Mouse (Mus musculus) CH12.LX (cell line): ENCODE results near the gene Lysmd3. TPM values are rescaled to one million over a fixed set of nuclear protein-coding genes. Genes with fewer than 3 reads are reported as not detected.
A peak's percentile ranks its signal among the peaks of the same experiment; 100 is the strongest.

Experiments
- DNase-seq: peaks from one replicate; pipeline ENCODE4 v3.0.0-alpha.2; 2013; ENCODE audit errors: extremely low read depth
- H3K27ac ChIP-seq: 2 replicates; pipeline ENCODE4 v1.5.1; 2012; ENCODE audit warnings: low read depth, mild to moderate bottlenecking, control low read depth, moderate library complexity; ENCODE audit not compliant: insufficient read depth
- H3K27me3 ChIP-seq: replicated peaks from 2 replicates; pipeline ENCODE3; 2012; ENCODE audit warnings: inconsistent platforms
- H3K36me3 ChIP-seq, 2 experiments: replicated peaks in 1 of 2; 2 replicates each; pipeline versions ENCODE3 to v1.6.1; 2012; ENCODE audit warnings: inconsistent platforms in 1 of 2, low read length in 1 of 2, mild to moderate bottlenecking in 1 of 2, mixed read lengths in 1 of 2, moderate library complexity in 1 of 2; ENCODE audit not compliant: control insufficient read depth in 1 of 2, insufficient read depth in 1 of 2
- H3K4me1 ChIP-seq, 2 experiments: 2 replicates each; pipeline ENCODE4 v1.6.1; 2012; ENCODE audit warnings: inconsistent platforms in 1 of 2, moderate library complexity in 1 of 2; ENCODE audit not compliant: insufficient read depth in 2 of 2, control insufficient read depth in 1 of 2
- H3K4me2 ChIP-seq: 2 replicates; pipeline ENCODE4 v1.6.1; 2012; ENCODE audit warnings: low read depth, mild to moderate bottlenecking, control low read depth; ENCODE audit not compliant: poor library complexity, insufficient read depth, severe bottlenecking
- H3K4me3 ChIP-seq, 3 experiments: fragments of 150-350 bp in 1 of 3; sonication (generic) in 1 of 3; replicated peaks in 1 of 3; 2 replicates each; pipeline versions ENCODE3 to v1.5.1; 2011 to 2012; ENCODE audit warnings: low read depth in 2 of 3, low read length in 2 of 3, mild to moderate bottlenecking in 2 of 3, moderate library complexity in 2 of 3, control low read depth in 1 of 3, improper control_type of control experiment in 1 of 3, inconsistent platforms in 1 of 3, mixed read lengths in 1 of 3; ENCODE audit not compliant: poor library complexity in 1 of 3
- H3K79me2 ChIP-seq: replicated peaks from 2 replicates; pipeline ENCODE4 v1.6.1; 2012; ENCODE audit warnings: mild to moderate bottlenecking, moderate library complexity; ENCODE audit not compliant: control insufficient read depth, poor library complexity, insufficient read depth, severe bottlenecking; ENCODE audit errors: extremely low read depth
- H3K9ac ChIP-seq: 2 replicates; pipeline ENCODE4 v1.6.1; 2012; ENCODE audit warnings: low read depth, mild to moderate bottlenecking, control low read depth, moderate library complexity; ENCODE audit not compliant: insufficient read depth
- H3K9me3 ChIP-seq: replicated peaks from 2 replicates; pipeline ENCODE3; 2012; ENCODE audit warnings: low read length, inconsistent platforms, mixed read lengths
- CHD1 ChIP-seq: IDR thresholded peaks from 2 replicates; pipeline ENCODE4 v1.6.1; 2012; ENCODE audit warnings: low read depth, low read length, improper control_type of control experiment, inconsistent platforms
- CTCF ChIP-seq, 2 experiments: IDR thresholded peaks in 1 of 2; conservative IDR thresholded peaks in 1 of 2; 2 replicates each; pipeline ENCODE4 v1.5.1; 2011 to 2012; ENCODE audit warnings: low read depth in 2 of 2, low read length in 2 of 2, improper control_type of control experiment in 1 of 2, inconsistent platforms in 1 of 2, mild to moderate bottlenecking in 1 of 2, moderate library complexity in 1 of 2
- E2F4 ChIP-seq: IDR thresholded peaks from 2 replicates; pipeline ENCODE4 v1.6.1; 2011; ENCODE audit warnings: low read depth, low read length, improper control_type of control experiment; ENCODE audit not compliant: insufficient replicate concordance
- ELF1 ChIP-seq: IDR thresholded peaks from 2 replicates; pipeline ENCODE4 v1.6.1; 2014; ENCODE audit warnings: low read depth, mild to moderate bottlenecking, inconsistent platforms, low read length, improper control_type of control experiment
- GABPA ChIP-seq: IDR thresholded peaks from 2 replicates; pipeline ENCODE4 v1.6.1; 2012; ENCODE audit warnings: low read depth, low read length, improper control_type of control experiment, inconsistent platforms; ENCODE audit not compliant: insufficient replicate concordance
- IRF4 ChIP-seq: IDR thresholded peaks from 2 replicates; pipeline ENCODE4 v1.6.1; 2014; ENCODE audit warnings: low read depth, mild to moderate bottlenecking, inconsistent platforms, low read length, improper control_type of control experiment
- JUN ChIP-seq: IDR thresholded peaks from 2 replicates; pipeline ENCODE4 v1.6.1; 2011; ENCODE audit warnings: low read depth, mild to moderate bottlenecking, low read length, improper control_type of control experiment, moderate library complexity; ENCODE audit not compliant: insufficient read depth
- JUND ChIP-seq: conservative IDR thresholded peaks from 2 replicates; pipeline ENCODE4 v1.6.1; 2011; ENCODE audit warnings: low read depth, low read length, improper control_type of control experiment
- KAT2A ChIP-seq: IDR thresholded peaks from 2 replicates; pipeline ENCODE4 v1.6.1; 2012; ENCODE audit warnings: low read length, improper control_type of control experiment, inconsistent platforms; ENCODE audit not compliant: insufficient replicate concordance
- MAFK ChIP-seq: IDR thresholded peaks from 2 replicates; pipeline ENCODE4 v1.6.1; 2011; ENCODE audit warnings: low read length, improper control_type of control experiment; ENCODE audit not compliant: insufficient replicate concordance
- MAZ ChIP-seq: IDR thresholded peaks from 2 replicates; pipeline ENCODE4 v1.6.1; 2012; ENCODE audit warnings: low read depth, mild to moderate bottlenecking, inconsistent platforms, low read length, improper control_type of control experiment, moderate library complexity
- PAX5 ChIP-seq: IDR thresholded peaks from 2 replicates; pipeline ENCODE4 v1.6.1; 2012; ENCODE audit warnings: low read length, inconsistent platforms, mixed read lengths
- POLR2A ChIP-seq: IDR thresholded peaks from 2 replicates; pipeline ENCODE4 v1.6.1; 2011; ENCODE audit warnings: low read depth, mild to moderate bottlenecking, improper control_type of control experiment, low read length
- POLR2AphosphoS2 ChIP-seq: IDR thresholded peaks from 2 replicates; pipeline ENCODE4 v1.6.1; 2011; ENCODE audit warnings: low read depth, low read length, improper control_type of control experiment
- RAD21 ChIP-seq: IDR thresholded peaks from 2 replicates; pipeline ENCODE4 v1.6.1; 2011; ENCODE audit warnings: low read depth, mild to moderate bottlenecking, low read length, improper control_type of control experiment, moderate library complexity
- SMC3 ChIP-seq: IDR thresholded peaks from 2 replicates; pipeline ENCODE4 v1.6.1; 2011; ENCODE audit warnings: low read depth, low read length, improper control_type of control experiment
- TCF12 ChIP-seq: IDR thresholded peaks from 2 replicates; pipeline ENCODE4 v1.6.1; 2014; ENCODE audit warnings: low read depth, mild to moderate bottlenecking, inconsistent platforms, low read length, improper control_type of control experiment
- ZC3H11A ChIP-seq: IDR thresholded peaks from 2 replicates; pipeline ENCODE4 v1.6.1; 2012; ENCODE audit warnings: low read depth, mild to moderate bottlenecking, inconsistent platforms, low read length, improper control_type of control experiment
- ZNF384 ChIP-seq: IDR thresholded peaks from 2 replicates; pipeline ENCODE4 v1.6.1; 2012; ENCODE audit warnings: low read depth, low read length, improper control_type of control experiment, inconsistent platforms
- dilution Hi-C: fragments of 300-500 bp; cut with MboI; formaldehyde crosslinking; loops from 2 replicates; pipeline ENCODE4 v1.14.3; 2020; ENCODE audit warnings: low sequenced_read_pairs; ENCODE audit not compliant: extremely low pct_unique_long_range_greater_than_20kb, extremely low pct_ligation_motif_present
- in situ Hi-C: fragments of 300-500 bp; cut with MboI; formaldehyde crosslinking; loops from 3 replicates; pipeline ENCODE4 v1.14.3; 2019; ENCODE audit warnings: low sequenced_read_pairs, low pct_ligation_motif_present, low pct_unique_long_range_greater_than_20kb, mixed read lengths
- polyA plus RNA-seq: library from polyadenylated mRNA; unstranded; fragments of >175 nt; gene quantifications from 2 replicates; pipeline ENCODE4 v1.2.1, GENCODE M21; 2012; ENCODE audit warnings: low read depth; ENCODE audit not compliant: insufficient read length
- total RNA-seq, 2 experiments: library from RNA; depleted of rRNA; stranded (reverse); fragments of 300-350 nt in 1 of 2; fragments of >200 nt in 1 of 2; gene quantifications; 2 replicates each; pipeline ENCODE4 v1.2.3; 2012 to 2014

Lysmd3 gene
- total and polyA plus RNA-seq, 3 experiments, result 7.3 to 17.7 (median 15.1) TPM

DNA sequence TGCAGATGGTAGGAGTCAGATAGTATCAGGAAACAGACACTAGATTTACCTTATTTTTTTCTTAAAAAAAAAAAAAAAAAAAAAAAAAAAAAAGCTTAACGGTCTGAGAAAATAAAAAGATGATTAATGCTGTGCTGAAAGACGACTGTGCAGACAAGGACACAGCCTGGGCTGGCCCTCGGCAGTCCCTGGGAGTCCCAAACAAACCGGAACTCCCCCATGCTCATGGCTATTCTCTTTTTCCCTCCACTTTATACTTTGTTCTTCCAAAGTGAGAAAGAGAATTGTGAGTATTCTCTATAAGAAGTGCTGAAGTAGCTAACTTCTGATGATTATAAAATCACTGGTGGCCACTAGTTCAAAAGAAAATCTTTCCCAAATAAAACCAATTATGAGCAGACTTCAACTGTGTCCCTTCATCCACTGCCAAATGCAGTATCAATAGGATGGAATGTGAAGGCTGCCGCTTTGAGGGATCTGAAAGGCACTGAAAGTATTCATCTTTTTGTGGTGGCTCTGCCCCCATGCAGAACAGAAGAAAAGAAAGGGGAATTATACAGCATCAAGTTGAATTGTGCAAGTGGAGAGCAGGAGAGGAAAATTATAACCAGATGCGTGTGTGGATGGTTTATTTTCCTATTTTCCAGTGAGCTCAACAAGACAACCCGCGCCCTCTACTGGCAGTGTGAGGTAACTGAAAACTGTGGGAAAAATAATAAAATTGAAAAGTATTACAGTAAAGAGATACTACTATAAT lies 16.0 kb upstream of the Lysmd3 start:
- in situ Hi-C loops, result loop anchor here (25.0 kb wide), 1 partner anchor 204 kb away; no protein-coding TSS in a partner anchor
- dilution Hi-C loops, result no loop called here
- Histone ChIP-seq H3K4me1 (peaks cover 2 to 5% of the 10 kb centered on the region in 2 experiments; a peak in 1 of 4 replicates), H3K4me3 (no peak overlapping the region), H3K9ac (no peak overlapping the region), H3K27me3 (no peaks in the 10 kb centered on the region), H3K27ac (no peak overlapping the region), H3K79me2 (no peaks in the 10 kb centered on the region), H3K9me3 (no peaks in the 10 kb centered on the region), H3K4me2 (no peak overlapping the region; the same call in 1 of the 2 replicates), H3K36me3 (no peaks in the 10 kb centered on the region)
- TF ChIP-seq ZC3H11A, result no peak
- peak; percentile 64; the same call in 1 of the 2 replicates for TF ChIP-seq ZNF384
- TF ChIP-seq RAD21, result peak; percentile 53
- peak; percentile 64 for TF ChIP-seq SMC3
- peak; percentile 66 to 85 for TF ChIP-seq CTCF (conservative IDR thresholded peaks at IDR 0.05 in 1 of 2, IDR thresholded peaks at IDR 0.05 in 1 of 2; ENCODE audit: low read depth in 2 of 2, low read length in 2 of 2)
- peak; percentile 48 for DNase-seq

DNA sequence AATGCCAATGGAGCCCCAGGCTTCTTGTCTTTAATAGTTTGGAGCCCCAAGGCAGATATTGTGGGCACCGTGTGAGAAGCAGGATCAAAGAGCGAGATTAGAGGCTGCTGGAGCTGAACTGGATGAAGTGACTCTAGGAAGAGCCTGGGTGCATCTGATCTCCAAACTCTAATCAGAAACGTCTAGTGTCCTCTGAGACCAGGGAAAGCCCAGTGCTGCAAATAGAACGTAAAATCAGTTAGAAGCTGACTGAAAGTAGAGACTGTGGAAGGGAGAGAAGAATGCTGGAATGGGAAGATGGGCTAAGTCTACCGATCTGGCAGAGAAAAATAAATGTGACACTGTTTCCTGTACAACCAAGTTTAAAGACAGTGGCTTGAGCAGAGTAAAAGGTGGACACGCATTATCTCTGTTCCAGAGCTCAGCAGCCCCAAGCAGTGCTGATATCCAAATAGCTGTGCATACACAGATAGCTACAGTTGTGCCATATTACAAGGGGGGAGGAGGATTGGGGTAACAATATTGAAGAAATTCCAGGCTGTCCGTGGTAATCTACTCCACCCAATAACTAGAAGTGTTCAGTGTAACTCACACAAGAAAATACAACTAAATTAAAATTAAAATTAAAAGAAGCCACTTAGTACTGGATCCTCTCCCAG lies 14.8 kb upstream of the Lysmd3 start:
- no peak overlapping the region for H3K4me2 ChIP-seq
- H3K4me1 ChIP-seq, result peaks cover 2 to 5% of the 10 kb centered on the region in 2 experiments; a peak in 1 of 4 replicates
- DNase-seq, result no peak
- dilution Hi-C loops (no loop called here), in situ Hi-C loops (loop anchor here (25.0 kb wide), 1 partner anchor 205 kb away; no protein-coding TSS in a partner anchor)
- no peaks in the 10 kb centered on the region for H3K36me3 ChIP-seq
- H3K27me3 ChIP-seq, result no peaks in the 10 kb centered on the region
- no peak for TF ChIP-seq TCF12
- TF ChIP-seq JUND, result no peak
- no peak for TF ChIP-seq IRF4
- no peak for TF ChIP-seq PAX5
- TF ChIP-seq ZNF384, result no peak
- TF ChIP-seq JUN, result no peak
- TF ChIP-seq POLR2A, result no peak
- TF ChIP-seq CHD1, result no peak
- no peak for TF ChIP-seq MAZ
- TF ChIP-seq ELF1, result no peak
- no peak for TF ChIP-seq POLR2AphosphoS2
- TF ChIP-seq KAT2A, result no peak
- no peak for TF ChIP-seq RAD21
- no peak for TF ChIP-seq GABPA
- TF ChIP-seq MAFK, result no peak
- no peak for TF ChIP-seq E2F4
- TF ChIP-seq SMC3, result no peak
- H3K27ac ChIP-seq, result no peak overlapping the region
- H3K9me3 ChIP-seq, result peaks cover 2% of the 10 kb centered on the region
- H3K9ac ChIP-seq, result no peak overlapping the region
- no peaks in the 10 kb centered on the region for H3K79me2 ChIP-seq
- no peak overlapping the region for H3K4me3 ChIP-seq
